16 mouse cellular contexts compared by ENCODE assay signal in the genomic region with DNA sequence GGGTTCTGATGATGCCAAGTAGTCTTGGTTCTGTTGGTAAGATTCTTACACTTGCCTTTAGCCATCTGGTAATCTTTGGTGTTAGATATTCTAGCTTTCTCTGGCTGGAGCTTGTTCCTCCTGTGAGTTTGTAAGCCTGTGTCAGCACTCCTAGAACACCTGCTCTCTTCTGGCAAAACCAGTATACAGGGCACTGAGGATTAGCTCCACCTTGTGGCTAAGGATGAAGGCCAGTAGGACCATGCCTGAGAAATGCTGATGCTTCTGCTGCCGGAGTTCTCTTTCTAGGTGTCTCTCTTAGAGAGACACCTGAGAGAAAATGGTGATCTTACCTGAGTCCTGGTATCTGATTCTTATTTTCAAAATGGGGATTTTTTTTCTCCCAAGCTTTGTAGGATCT. TPM values are rescaled to one million over a fixed set of nuclear protein-coding genes. Genes with fewer than 3 reads are reported as not detected.
A peak's percentile ranks its signal among the peaks of the same experiment; 100 is the strongest.
DNase-seq lines count a peak whose midpoint lies in the region; ATAC-seq and TF ChIP-seq lines count a peak whose summit lies in the region.
"Had no signal": no experiment of that assay in that cellular context is flagged by ENCODE, and none has a peak within 500 bp of the region (broad histone marks: within the 10 kb centered on the region; RNA-seq: fewer than 3 reads in every experiment).

No protein-coding gene starts in this region.

- H3K4me1 ChIP-seq in embryonic facial prominence, embryonic 14.5 days (ENCODE audit: control insufficient read depth, insufficient read depth, low read length): no peaks in the 10 kb centered on the region
- H3K4me1 ChIP-seq in embryonic facial prominence, embryonic 10.5 days: no peaks in the 10 kb centered on the region
- no peaks in the 10 kb centered on the region for H3K4me1 ChIP-seq in E14TG2a.4 (replicated peaks; ENCODE audit: low read depth, low read length)
- H3K4me1 ChIP-seq: embryonic facial prominence, embryonic 15.5 days; heart, embryonic 12.5 days; limb, embryonic 13.5 days had no signal

- no peak overlapping the region for H3K4me2 ChIP-seq in embryonic facial prominence, embryonic 14.5 days (ENCODE audit: low read depth, low read length)
- H3K4me2 ChIP-seq: embryonic facial prominence, embryonic 15.5 days; heart, embryonic 12.5 days; hindbrain, embryonic 14.5 days; limb, embryonic 13.5 days had no signal

- H3K9me3 ChIP-seq in embryonic facial prominence, embryonic 14.5 days (ENCODE audit: control insufficient read depth, low read length): no peaks in the 10 kb centered on the region
- H3K9me3 ChIP-seq in embryonic facial prominence, embryonic 10.5 days: no peaks in the 10 kb centered on the region
- H3K9me3 ChIP-seq in E14TG2a.4 (ENCODE audit: low read length): no peaks in the 10 kb centered on the region
- H3K9me3 ChIP-seq: embryonic facial prominence, embryonic 15.5 days; heart, embryonic 12.5 days; limb, embryonic 13.5 days had no signal

- peak; percentile 3 for DNase-seq in embryonic facial prominence, embryonic 14.5 days (ENCODE audit: low spot score)
- no peak for DNase-seq in embryonic facial prominence, embryonic 10.5 days (ENCODE audit: low spot score)
- DNase-seq in layer of hippocampus, adult 8-10 months (ENCODE audit: low spot score in 2 of 2): peak; percentile 8 to 15
- DNase-seq in layer of hippocampus, postnatal 36 days: no peak
- peak; percentile 45 for DNase-seq in brain, embryonic 14.5 days (ENCODE audit: low read depth)
- DNase-seq in thymus, postnatal 10 days (ENCODE audit: low spot score in 2 of 2): no peak
- DNase-seq in gastrocnemius, adult 2 months: no peak
- DNase-seq: kidney, postnatal 14 days; lung, adult 2 months; spleen, adult 18-20 months had no signal

- H3K27ac ChIP-seq in embryonic facial prominence, embryonic 14.5 days (replicated peaks; ENCODE audit: low read depth, low read length): no peak overlapping the region
- H3K27ac ChIP-seq in embryonic facial prominence, embryonic 10.5 days (replicated peaks): no peak overlapping the region
- H3K27ac ChIP-seq in gastrocnemius, adult 2 months: no peak overlapping the region
- H3K27ac ChIP-seq: embryonic facial prominence, embryonic 15.5 days; hindbrain, embryonic 14.5 days; limb, embryonic 13.5 days had no signal

- peak; percentile 26 for TF ChIP-seq CTCF in E14TG2a.4 (conservative IDR thresholded peaks at IDR 0.05; ENCODE audit: low read length)
- peak; percentile 37; the same call in 1 of the 2 replicates for TF ChIP-seq CTCF in brain, embryonic 14.5 days (IDR thresholded peaks at IDR 0.05; ENCODE audit: borderline replicate concordance, extremely low read depth, insufficient read depth, insufficient read length)
- no peak for TF ChIP-seq CTCF in gastrocnemius, adult 2 months (IDR thresholded peaks at IDR 0.05)

- H3K27me3 ChIP-seq in embryonic facial prominence, embryonic 14.5 days (replicated peaks; ENCODE audit: control insufficient read depth, insufficient read depth, low read length): no peaks in the 10 kb centered on the region
- no peaks in the 10 kb centered on the region for H3K27me3 ChIP-seq in embryonic facial prominence, embryonic 10.5 days (replicated peaks; ENCODE audit: low read depth, poor library complexity, severe bottlenecking)
- no peaks in the 10 kb centered on the region for H3K27me3 ChIP-seq in E14TG2a.4 (ENCODE audit: insufficient read depth, low read length)
- H3K27me3 ChIP-seq: embryonic facial prominence, embryonic 15.5 days; heart, embryonic 12.5 days; limb, embryonic 13.5 days had no signal

- ATAC-seq in embryonic facial prominence, embryonic 14.5 days (ENCODE audit: low read depth): no peak

- intact Hi-C loops in gastrocnemius, adult 2 months (cut with DNase I): no loop called here

- no peak overlapping the region for H3K9ac ChIP-seq in embryonic facial prominence, embryonic 14.5 days (ENCODE audit: low read depth, low read length)
- H3K9ac ChIP-seq: embryonic facial prominence, embryonic 15.5 days; heart, embryonic 12.5 days; hindbrain, embryonic 14.5 days; limb, embryonic 13.5 days had no signal

- H3K4me3 ChIP-seq in embryonic facial prominence, embryonic 14.5 days (ENCODE audit: low read depth, low read length): no peak overlapping the region
- no peak overlapping the region for H3K4me3 ChIP-seq in embryonic facial prominence, embryonic 10.5 days
- H3K4me3 ChIP-seq in E14TG2a.4 (replicated peaks; ENCODE audit: low read length): no peak overlapping the region
- no peak overlapping the region for H3K4me3 ChIP-seq in gastrocnemius, adult 2 months
- H3K4me3 ChIP-seq: embryonic facial prominence, embryonic 15.5 days; heart, embryonic 12.5 days; limb, embryonic 13.5 days had no signal

- 69% methylated on average over 1 of the region's 1 CpGs for WGBS in embryonic facial prominence, embryonic 14.5 days
- WGBS in embryonic facial prominence, embryonic 10.5 days: 66% methylated on average over 1 of the region's 1 CpGs

- H3K36me3 ChIP-seq in embryonic facial prominence, embryonic 14.5 days (ENCODE audit: control insufficient read depth, insufficient read depth, low read length): no peaks in the 10 kb centered on the region
- no peaks in the 10 kb centered on the region for H3K36me3 ChIP-seq in embryonic facial prominence, embryonic 10.5 days (replicated peaks)
- H3K36me3 ChIP-seq in E14TG2a.4 (ENCODE audit: insufficient read depth, low read length): no peaks in the 10 kb centered on the region
- H3K36me3 ChIP-seq: embryonic facial prominence, embryonic 15.5 days; heart, embryonic 12.5 days; limb, embryonic 13.5 days had no signal

- TF ChIP-seq POLR2A in brain, embryonic 14.5 days (IDR thresholded peaks at IDR 0.05; ENCODE audit: borderline replicate concordance, extremely low read depth, insufficient read depth, insufficient read length, poor library complexity, severe bottlenecking): no peak

RNA-seq across cellular contexts. Expression of a gene that starts 58.8 kb away (rescaled TPM):
- polyA plus RNA-seq in embryonic facial prominence, embryonic 14.5 days (2014; fragmentation: Nextera tagmentation; extraction: Ambion mirVana): 3.8 and 4.8 TPM in 2 replicates
- 1.5 and 2.1 TPM in 2 replicates for polyA plus RNA-seq in embryonic facial prominence, embryonic 10.5 days (2016; fragmentation: Nextera tagmentation; extraction: Ambion mirVana)
- total RNA-seq in layer of hippocampus, adult 8-10 months (2022): 10 to 100 TPM in 3 of 4 experiments, 1 to 10 TPM in 1; 6.7 to 15.3 (median 13.6) TPM
- total RNA-seq in layer of hippocampus, postnatal 36 days (2021): 1 to 10 TPM; 7.3 to 8.4 TPM
- 12.7 and 20.2 TPM in 2 replicates for polyA plus RNA-seq in brain, embryonic 14.5 days (2012; rRNA removed)
- not detected for total RNA-seq in gastrocnemius, adult 2 months (2021)
- total RNA-seq: monocyte, adult 5-6 weeks had no signal
- polyA plus RNA-seq: lung, adult 2 months had no signal

Comparison
In these comparisons a context has a peak if more than half of its experiments do, and no peak if none do; other contexts are left out.
1. DNase-seq: peak in embryonic facial prominence, embryonic 14.5 days (single experiment), layer of hippocampus, adult 8-10 months (2 of 2) and brain, embryonic 14.5 days (single experiment); none in embryonic facial prominence, embryonic 10.5 days (single experiment), layer of hippocampus, postnatal 36 days (0 of 2), thymus, postnatal 10 days (0 of 2) and gastrocnemius, adult 2 months (single experiment).
2. RNA of a gene that starts 58.8 kb away (total RNA-seq): 6.7 to 15.3 TPM in layer of hippocampus, adult 8-10 months and 7.3 to 8.4 TPM in layer of hippocampus, postnatal 36 days; not detected in gastrocnemius, adult 2 months; every median in the first group is over 4 times any median in the second.